9 mouse cellular contexts compared by ENCODE assay signal in genomic region chr10:115587979-115588378, GRCm38 (mm10). TPM values are rescaled to one million over a fixed set of nuclear protein-coding genes. Genes with fewer than 3 reads are reported as not detected.
DNase-seq lines count a peak whose midpoint lies in the region; ATAC-seq and TF ChIP-seq lines count a peak whose summit lies in the region.
"Had no signal": no experiment of that assay in that cellular context is flagged by ENCODE, and none has a peak within 500 bp of the region (broad histone marks: within the 10 kb centered on the region; RNA-seq: fewer than 3 reads in every experiment).

No protein-coding gene starts in this region.

- peaks cover 20% of the 10 kb centered on the region for H3K27me3 ChIP-seq in kidney, embryonic 14.5 days (ENCODE audit: control insufficient read depth, insufficient read depth, low read length)
- H3K27me3 ChIP-seq in embryonic facial prominence, embryonic 15.5 days = peaks cover 41% of the 10 kb centered on the region
- peaks cover 26% of the 10 kb centered on the region for H3K27me3 ChIP-seq in intestine, embryonic 16.5 days (replicated peaks; ENCODE audit: control insufficient read depth, insufficient read depth, low read length)
- H3K27me3 ChIP-seq in myocyte (ENCODE audit: control insufficient read depth, insufficient read depth, insufficient read length) = peaks cover 14% of the 10 kb centered on the region

- no peaks in the 10 kb centered on the region for H3K79me2 ChIP-seq in myocyte (ENCODE audit: control insufficient read depth, insufficient read depth)

- no peaks in the 10 kb centered on the region for H3K36me3 ChIP-seq in kidney, embryonic 14.5 days (ENCODE audit: control insufficient read depth, insufficient read depth, low read length)
- no peaks in the 10 kb centered on the region for H3K36me3 ChIP-seq in embryonic facial prominence, embryonic 15.5 days
- no peaks in the 10 kb centered on the region for H3K36me3 ChIP-seq in intestine, embryonic 16.5 days (ENCODE audit: control insufficient read depth, insufficient read depth, low read length)
- H3K36me3 ChIP-seq in myocyte (ENCODE audit: control insufficient read depth, insufficient read depth) = no peaks in the 10 kb centered on the region

- no peak for ATAC-seq in kidney, embryonic 14.5 days (ENCODE audit: low FRiP score, low TSS enrichment)
- no peak for ATAC-seq in embryonic facial prominence, embryonic 15.5 days (ENCODE audit: insufficient number of reproducible peaks, low FRiP score, low TSS enrichment, low read depth)
- ATAC-seq in intestine, embryonic 16.5 days = no peak

- peak overlapping the region; percentile 53 for H3K4me3 ChIP-seq in kidney, embryonic 14.5 days (ENCODE audit: low read length)
- peak overlapping the region; percentile 55 for H3K4me3 ChIP-seq in embryonic facial prominence, embryonic 15.5 days (replicated peaks)
- peak overlapping the region; percentile 66 for H3K4me3 ChIP-seq in intestine, embryonic 16.5 days (ENCODE audit: low read length)
- H3K4me3 ChIP-seq in myocyte = no peak overlapping the region

- H3K27ac ChIP-seq in kidney, embryonic 14.5 days (ENCODE audit: low read depth, low read length) = no peak overlapping the region
- H3K27ac ChIP-seq in embryonic facial prominence, embryonic 15.5 days (replicated peaks) = no peak overlapping the region
- no peak overlapping the region for H3K27ac ChIP-seq in intestine, embryonic 16.5 days (ENCODE audit: low read length)

- H3ac ChIP-seq in myocyte (ENCODE audit: control insufficient read depth, insufficient read length) = no peak overlapping the region

- peak overlapping the region; percentile 93 for H3K4me2 ChIP-seq in kidney, embryonic 14.5 days (replicated peaks; ENCODE audit: low read depth, low read length)
- peak overlapping the region; percentile 95 for H3K4me2 ChIP-seq in embryonic facial prominence, embryonic 15.5 days (replicated peaks)
- H3K4me2 ChIP-seq in intestine, embryonic 16.5 days (ENCODE audit: low read depth, low read length) = peak overlapping the region; percentile 97
- peak overlapping the region; percentile 83 for H3K4me2 ChIP-seq in myocyte (ENCODE audit: low read depth)

- no peak for DNase-seq in kidney, postnatal 10 days
- DNase-seq in layer of hippocampus, postnatal 36 days = no peak
- DNase-seq in spleen, postnatal 14 days (ENCODE audit: low spot score in 2 of 2) = no peak
- DNase-seq in right cerebral cortex, postnatal 4 days = no peak

- H3K9ac ChIP-seq in kidney, embryonic 14.5 days (ENCODE audit: low read depth, low read length) = peak overlapping the region; percentile 51; the same call in 1 of the 2 replicates
- H3K9ac ChIP-seq in embryonic facial prominence, embryonic 15.5 days = peak overlapping the region; percentile 23; the same call in 1 of the 2 replicates
- peak overlapping the region; percentile 58; the same call in 1 of the 2 replicates for H3K9ac ChIP-seq in intestine, embryonic 16.5 days (ENCODE audit: low read depth, low read length)

- H3K9me3 ChIP-seq in kidney, embryonic 14.5 days (ENCODE audit: control insufficient read depth, low read length) = no peaks in the 10 kb centered on the region
- no peaks in the 10 kb centered on the region for H3K9me3 ChIP-seq in embryonic facial prominence, embryonic 15.5 days (replicated peaks)
- H3K9me3 ChIP-seq in intestine, embryonic 16.5 days (ENCODE audit: control insufficient read depth, low read length) = no peaks in the 10 kb centered on the region

- TF ChIP-seq POLR2A in myocyte (IDR thresholded peaks at IDR 0.05; ENCODE audit: insufficient read length, low read depth) = no peak

- WGBS in kidney, embryonic 14.5 days = 2% methylated on average over 7 of the region's 7 CpGs
- 2% methylated on average over 7 of the region's 7 CpGs for WGBS in embryonic facial prominence, embryonic 15.5 days
- WGBS in intestine, embryonic 16.5 days = 1% methylated on average over 7 of the region's 7 CpGs

- H3K4me1 ChIP-seq in kidney, embryonic 14.5 days (ENCODE audit: control insufficient read depth, insufficient read depth, low read length) = peaks cover 10% of the 10 kb centered on the region; the same call in 1 of the 2 replicates
- peaks cover 32% of the 10 kb centered on the region for H3K4me1 ChIP-seq in embryonic facial prominence, embryonic 15.5 days
- H3K4me1 ChIP-seq in intestine, embryonic 16.5 days (ENCODE audit: control insufficient read depth, insufficient read depth, low read length) = peaks cover 18% of the 10 kb centered on the region

TF ChIP-seq in myocyte, 11 proteins besides CTCF, POLR2A, EP300 and RAD21:
- TF ChIP-seq MYOG (IDR thresholded peaks at IDR 0.05; ENCODE audit: control insufficient read depth in 1 of 3, insufficient read depth in 1 of 3, insufficient read length in 2 of 3, low read depth in 2 of 3) (no peak), MAX (IDR thresholded peaks at IDR 0.05; ENCODE audit: low read depth) (no peak), TCF12 (IDR thresholded peaks at IDR 0.05; ENCODE audit: insufficient read depth, poor library complexity, severe bottlenecking) (no peak), REST (IDR thresholded peaks at IDR 0.05; ENCODE audit: insufficient read depth, insufficient read length) (no peak), USF1 (IDR thresholded peaks at IDR 0.05; ENCODE audit: low read depth) (no peak), TCF3 (IDR thresholded peaks at IDR 0.05; ENCODE audit: insufficient read length, low read depth) (no peak), E2F4 (IDR thresholded peaks at IDR 0.05; ENCODE audit: insufficient read depth) (no peak), POLR2AphosphoS2 (IDR thresholded peaks at IDR 0.05; ENCODE audit: insufficient read length, low read depth) (no peak), SRF (IDR thresholded peaks at IDR 0.05; ENCODE audit: control insufficient read depth, insufficient read length, low read depth) (no peak), CEBPB (IDR thresholded peaks at IDR 0.05; ENCODE audit: insufficient read depth, poor library complexity, severe bottlenecking) (no peak), MYOD1 (IDR thresholded peaks at IDR 0.05; ENCODE audit: control insufficient read depth in 1 of 3, insufficient read length in 2 of 3, low read depth in 2 of 3) (no peak)

RNA-seq across cellular contexts. Expression of gene Lgr5, which starts 0.4 kb away (rescaled TPM):
- 5.8 and 8.0 TPM in 2 replicates for polyA plus RNA-seq in kidney, embryonic 14.5 days (2014; fragmentation: Nextera tagmentation; extraction: Ambion mirVana)
- 12.2 and 14.5 TPM in 2 replicates for polyA plus RNA-seq in embryonic facial prominence, embryonic 15.5 days (2015; fragmentation: Nextera tagmentation; extraction: Ambion mirVana)
- polyA plus RNA-seq in intestine, embryonic 16.5 days (2015; fragmentation: Nextera tagmentation; extraction: Ambion mirVana) = 4.1 and 5.0 TPM in 2 replicates
- polyA plus RNA-seq in myocyte (2012; fragmentation: generic; extraction: Trizol) = 0.07 TPM
- total RNA-seq in layer of hippocampus, postnatal 36 days (2021) = 1 to 10 TPM; 1.8 TPM
- polyA plus RNA-seq: Patski had no signal

RNA-seq across cellular contexts. Expression of gene A930009A15Rik, which starts 18.2 kb away (rescaled TPM):
- 0.37 TPM in 1 of 2 replicates, not detected in the other for polyA plus RNA-seq in kidney, embryonic 14.5 days (2014; fragmentation: Nextera tagmentation; extraction: Ambion mirVana)
- not detected in 2 replicates for polyA plus RNA-seq in embryonic facial prominence, embryonic 15.5 days (2015; fragmentation: Nextera tagmentation; extraction: Ambion mirVana)
- not detected in 2 replicates for polyA plus RNA-seq in intestine, embryonic 16.5 days (2015; fragmentation: Nextera tagmentation; extraction: Ambion mirVana)
- not detected for polyA plus RNA-seq in myocyte (2012; fragmentation: generic; extraction: Trizol)
- under 1 TPM; 0.47 to 0.66 TPM for total RNA-seq in layer of hippocampus, postnatal 36 days (2021)
- polyA plus RNA-seq: Patski had no signal
